Mouse (Mus musculus) neutrophil, adult 5-6 weeks (primary cell): ENCODE measurements around the gene Fam168a. TPM values are rescaled to one million over a fixed set of nuclear protein-coding genes. Genes with fewer than 3 reads are reported as not detected.

Experiments used
- ATAC-seq: fragments of 151-379, 151-347 bp; 2 replicates; pipeline ENCODE4 v1.8.0; 2017; ENCODE audit warnings: mild to moderate bottlenecking, moderate TSS enrichment; ENCODE audit not compliant: insufficient number of reproducible peaks, poor library complexity, low FRiP score, severe bottlenecking; ENCODE audit errors: extremely low read depth
- total RNA-seq: library from RNA; stranded (forward); fragments of 200-1000 nt; gene quantifications from 2 replicates; pipeline ENCODE4 v1.2.3, GENCODE M21; 2017

Gene Fam168a
- total RNA-seq, 1 experiment from 2014 or later = 13.4 TPM

DNA sequence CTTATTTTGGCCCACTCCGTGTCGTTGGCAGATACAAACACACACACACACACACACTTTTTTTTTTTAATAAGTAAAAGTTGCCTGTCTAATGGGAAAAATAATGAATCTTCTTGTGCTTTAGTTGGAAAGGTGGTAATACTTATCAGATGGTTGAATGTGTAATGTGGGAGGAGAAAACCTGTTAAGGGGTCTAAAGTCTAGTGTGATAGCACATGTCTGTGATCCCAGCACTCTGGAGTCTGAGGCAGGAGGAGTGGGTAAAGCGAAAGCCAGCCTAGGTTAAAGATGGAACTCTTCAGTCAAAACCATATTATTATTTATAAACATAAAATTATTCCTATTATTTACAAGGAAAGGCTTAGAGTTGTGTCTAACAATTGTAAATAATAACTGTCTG, 61.6 kb downstream of the Fam168a start:
- no peak for ATAC-seq

DNA sequence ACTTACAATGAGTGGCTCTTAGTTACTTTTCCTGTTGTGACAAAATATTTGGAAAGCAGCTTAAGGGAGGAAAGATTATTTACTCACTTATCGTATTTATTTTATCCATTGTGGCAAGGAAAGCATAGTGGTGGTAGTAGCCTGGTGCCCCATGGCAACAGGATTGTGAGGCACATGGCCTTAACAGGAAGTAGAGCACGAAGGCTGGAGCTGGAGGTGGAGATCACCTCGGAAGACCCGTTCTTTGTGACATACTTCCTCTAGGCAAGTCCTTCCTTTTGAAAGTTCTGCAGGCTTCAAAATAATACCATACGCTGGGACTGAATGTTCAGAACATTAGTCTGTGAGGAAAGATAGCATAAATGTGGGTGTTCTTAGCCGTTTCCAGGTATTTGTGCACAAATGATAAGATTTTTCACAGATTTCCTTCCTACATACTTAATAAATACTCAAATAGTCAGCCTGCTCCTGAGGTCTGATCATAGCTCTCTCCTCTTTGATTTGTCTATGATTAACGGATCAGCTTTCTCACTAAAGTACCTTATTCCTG, 63.2 kb downstream of the Fam168a start:
- no peak for ATAC-seq

DNA sequence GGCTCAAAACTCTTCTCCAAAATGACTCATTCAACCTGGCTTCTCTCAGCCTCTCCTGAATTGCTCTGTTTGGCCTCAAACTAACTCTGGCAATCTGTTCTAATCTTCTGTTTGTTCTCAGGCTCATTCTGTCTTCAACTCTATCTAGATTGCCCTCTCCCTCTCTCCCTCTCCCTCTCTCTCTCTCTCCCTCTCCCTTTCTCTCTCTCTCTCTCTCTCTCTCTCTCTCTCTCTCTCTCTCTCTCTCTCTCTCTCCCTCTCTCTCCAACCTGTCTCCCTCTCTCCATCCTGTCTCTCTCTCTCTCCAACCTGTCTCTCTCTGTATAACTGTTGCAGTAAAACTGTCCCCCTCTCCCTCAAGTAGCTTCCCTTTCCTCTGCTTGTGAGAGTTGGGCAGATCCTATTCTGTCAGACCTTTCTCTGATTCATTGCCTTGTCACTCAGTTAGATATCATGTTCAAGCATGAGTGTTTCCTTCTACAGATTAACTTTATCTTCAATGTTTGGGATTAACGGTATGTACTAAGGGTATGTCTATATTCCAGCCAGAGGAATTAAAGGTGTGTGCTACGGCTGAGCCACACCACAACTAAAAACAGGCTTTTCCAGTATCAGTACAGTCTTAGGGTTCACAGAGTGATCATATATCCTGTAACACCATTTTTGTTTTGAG, 64.4 kb downstream of the Fam168a start:
- no peak for ATAC-seq

GRCm38 (mm10) chr7:100774189-100774588, 67.8 kb downstream of the Fam168a start:
- no peak for ATAC-seq

DNA sequence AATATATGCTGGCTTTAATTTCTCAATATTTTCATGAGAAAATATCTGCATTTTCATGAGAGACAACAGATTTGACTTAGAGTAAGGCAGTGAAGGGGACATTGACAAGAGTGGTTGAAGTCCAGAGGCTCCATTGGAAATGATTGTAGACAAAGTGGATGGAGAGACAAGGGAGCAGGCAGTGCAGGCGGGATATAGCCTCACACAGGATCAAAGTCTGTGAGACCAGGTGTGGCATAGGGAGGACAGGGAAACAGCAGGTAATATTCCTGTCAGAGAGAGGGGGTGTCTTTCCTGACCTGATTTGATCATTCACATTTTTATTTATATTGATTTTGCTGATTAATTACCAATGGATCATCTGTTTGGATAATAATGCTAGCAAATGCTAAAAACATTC, 69.4 kb downstream of the Fam168a start:
- no peak for ATAC-seq

GRCm38 (mm10) chr7:100780192-100780591, 73.8 kb downstream of the Fam168a start:
- ATAC-seq = no peak

DNA sequence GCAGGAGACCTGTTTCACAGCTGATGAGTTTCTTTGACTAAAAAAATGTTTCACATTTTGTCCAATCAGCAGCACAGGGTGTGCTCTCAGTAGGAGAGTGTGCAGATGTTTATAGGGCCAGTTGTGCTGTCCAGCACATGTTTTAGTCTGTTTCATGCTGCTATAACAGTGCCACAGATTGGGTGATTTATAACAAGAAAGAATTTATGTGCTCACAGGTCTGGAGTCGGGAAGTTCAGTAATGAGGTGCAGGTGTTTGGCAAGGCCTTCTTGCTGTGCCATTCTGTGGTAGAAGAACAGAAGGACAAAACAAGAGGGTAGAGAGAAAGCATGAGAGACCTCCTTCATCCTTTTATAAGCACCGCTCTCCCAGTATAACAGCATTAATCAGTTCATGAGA, 78.2 kb downstream of the Fam168a start:
- no peak for ATAC-seq

- no peak for ATAC-seq
Measured at GRCm38 (mm10) chr7:100785426-100785825, 79.0 kb downstream of the Fam168a start.

- no peak for ATAC-seq
Measured at GRCm38 (mm10) chr7:100786078-100786477, 79.6 kb downstream of the Fam168a start.

- ATAC-seq = no peak
Measured at GRCm38 (mm10) chr7:100788291-100788690, 81.9 kb downstream of the Fam168a start.

DNA sequence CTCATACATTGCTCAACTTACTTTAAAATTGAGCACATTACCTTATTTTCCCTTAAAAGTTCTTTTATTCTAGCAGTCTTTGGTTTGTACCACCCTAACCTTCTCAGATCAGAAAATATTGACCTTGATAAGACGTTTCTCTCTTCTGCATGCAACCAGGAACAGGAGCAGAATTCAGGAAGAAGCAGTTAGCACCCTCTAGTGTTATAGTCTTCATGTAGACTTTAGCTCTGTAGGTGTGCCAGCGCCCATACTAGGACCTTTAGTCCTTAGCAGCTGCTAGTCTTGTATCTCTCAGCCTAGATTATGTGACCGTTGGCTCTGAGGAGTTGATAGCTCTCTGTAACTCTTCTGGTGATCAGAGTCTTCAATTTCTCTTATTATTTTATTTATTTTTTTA, 92.4 kb downstream of the Fam168a start:
- ATAC-seq = 0 out of 2 replicates have a peak, but pooled peaks have one; percentile 30

GRCm38 (mm10) chr7:100805391-100805790, 99.0 kb downstream of the Fam168a start:
- ATAC-seq = no peak

- ATAC-seq = no peak
Measured at GRCm38 (mm10) chr7:100811912-100812311, 105.5 kb downstream of the Fam168a start.

GRCm38 (mm10) chr7:100812641-100813040, 106.2 kb downstream of the Fam168a start:
- ATAC-seq = no peak

- ATAC-seq = no peak
Measured at GRCm38 (mm10) chr7:100815900-100816570, 109.6 kb downstream of the Fam168a start.

DNA sequence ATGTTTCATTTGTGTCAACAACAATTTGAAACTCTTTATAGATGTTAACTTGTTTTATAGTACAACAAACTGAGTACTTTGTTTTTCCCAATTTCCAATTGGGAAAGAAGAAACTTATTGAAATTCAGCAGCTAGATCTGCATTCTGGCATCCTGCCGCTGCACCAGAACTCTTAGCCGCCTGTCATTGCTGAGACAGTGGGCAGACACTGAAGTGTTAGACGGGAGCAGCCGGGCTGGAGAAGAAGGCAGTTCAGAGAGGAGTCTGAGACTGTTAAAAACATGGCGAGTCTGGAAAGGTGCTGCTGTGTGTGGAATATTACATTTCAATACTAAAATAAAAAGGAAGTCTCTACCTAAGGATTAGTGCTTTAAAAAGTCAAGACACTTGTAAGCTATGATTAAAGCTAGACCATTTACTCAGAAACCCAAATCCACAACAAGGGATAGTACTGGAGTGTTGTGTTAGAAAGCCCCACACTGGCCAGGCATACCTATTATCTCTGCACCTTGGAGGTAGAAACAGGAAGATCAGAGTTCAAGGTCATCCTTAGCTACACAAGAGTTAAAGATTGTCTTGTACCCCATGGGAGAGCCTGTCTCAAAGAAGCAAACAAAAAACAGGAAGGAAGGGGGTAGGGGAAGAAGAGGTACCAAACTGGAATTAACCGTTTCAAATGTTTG, 110.5 kb downstream of the Fam168a start:
- ATAC-seq = no peak

- no peak for ATAC-seq
Measured at GRCm38 (mm10) chr7:100817442-100817760, 111.0 kb downstream of the Fam168a start.

DNA sequence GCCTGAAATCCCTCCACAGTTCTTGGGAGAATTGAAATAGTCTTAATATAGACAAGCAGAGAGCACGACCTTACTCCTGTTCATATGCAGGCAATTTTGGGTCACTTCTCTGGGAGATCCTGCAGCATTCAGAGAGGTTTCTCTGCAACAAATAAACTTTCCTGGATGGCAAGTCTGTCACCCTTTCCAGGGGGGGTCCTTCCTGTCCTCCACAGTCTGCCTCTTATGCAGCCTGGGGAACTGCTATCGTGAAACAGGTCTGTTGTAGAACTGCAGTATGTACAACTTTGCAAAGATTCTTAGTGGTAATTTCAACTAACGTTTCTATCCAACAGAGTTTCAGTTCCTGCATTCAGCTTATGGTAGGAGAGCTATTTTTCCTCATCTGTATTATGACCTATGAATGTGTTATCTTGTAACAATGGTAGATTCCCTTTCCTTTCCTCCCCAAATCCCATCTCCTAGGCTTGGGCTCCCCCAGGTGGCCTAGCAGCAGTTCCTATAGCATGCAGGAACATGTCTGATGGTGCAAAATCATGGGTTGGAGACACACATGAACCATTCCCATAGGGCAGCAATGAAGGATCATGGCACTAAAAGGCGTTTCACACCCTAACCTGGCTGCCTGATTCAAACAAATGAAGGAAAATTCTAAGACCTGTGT, 112.1 kb downstream of the Fam168a start:
- ATAC-seq = 0 out of 2 replicates have a peak, but pooled peaks have one; percentile 3

- ATAC-seq = no peak
Measured at GRCm38 (mm10) chr7:100824661-100825060, 118.2 kb downstream of the Fam168a start.
